Mouse (Mus musculus): ENCODE measurements around the gene Epb41l3. TPM values are rescaled to one million over a fixed set of nuclear protein-coding genes. Genes with fewer than 3 reads are reported as not detected.

The Epb41l3 gene
- total and polyA plus RNA-seq, 2 experiments from 2014 or later: 41.9 to 53.7 TPM

DNA sequence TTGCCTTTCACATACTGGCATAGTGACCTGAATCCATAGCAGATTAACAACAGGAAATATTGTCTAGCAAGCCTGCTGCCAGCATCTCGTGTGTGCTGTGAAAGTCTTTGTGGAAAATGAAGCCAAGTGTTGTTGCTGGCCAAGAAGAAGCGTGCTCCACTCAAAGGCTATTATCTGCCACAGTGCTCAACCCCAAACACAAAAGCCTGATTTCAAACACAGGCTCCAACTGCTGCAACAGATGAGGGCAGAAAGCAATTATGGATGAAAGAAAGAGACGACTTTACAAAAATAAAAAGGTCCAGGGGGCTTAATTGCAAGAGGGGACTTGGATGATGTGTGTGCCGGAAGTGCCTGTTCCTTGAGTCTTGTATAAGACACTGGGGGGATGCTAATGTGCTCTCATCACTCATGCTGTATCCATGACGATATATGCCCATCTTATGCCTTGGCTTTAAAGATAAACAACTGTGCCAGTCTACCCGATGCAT is 154.7 kb downstream of the Epb41l3 start:
- DNase-seq (ENCODE audit: low spot score): no peak
- no peak overlapping the region for H3K4me2 ChIP-seq (ENCODE audit: low read depth, low read length)
- TF ChIP-seq CTCF (IDR thresholded peaks at IDR 0.05; ENCODE audit: low read depth) (no peak), EP300 (IDR thresholded peaks at IDR 0.05; ENCODE audit: low read depth) (no peak)
- no peaks in the 10 kb centered on the region for H3K9me3 ChIP-seq (replicated peaks; ENCODE audit: control insufficient read depth, low read length)
- ATAC-seq (ENCODE audit: insufficient read depth, low read depth): no peak
- H3K27me3 ChIP-seq (ENCODE audit: control insufficient read depth, insufficient read depth, low read length): no peaks in the 10 kb centered on the region
- H3K4me3 ChIP-seq (ENCODE audit: low read depth, low read length): no peak overlapping the region
- H3K9ac ChIP-seq (replicated peaks; ENCODE audit: low read depth, low read length): no peak overlapping the region
- 54% methylated on average over 6 of the region's 6 CpGs for WGBS
- H3K27ac ChIP-seq (ENCODE audit: low read depth): no peak overlapping the region
- H3K36me3 ChIP-seq (replicated peaks; ENCODE audit: control insufficient read depth, insufficient read depth, low read length): no peaks in the 10 kb centered on the region
- H3K4me1 ChIP-seq (ENCODE audit: control insufficient read depth, insufficient read depth): peaks cover 7% of the 10 kb centered on the region

DNA sequence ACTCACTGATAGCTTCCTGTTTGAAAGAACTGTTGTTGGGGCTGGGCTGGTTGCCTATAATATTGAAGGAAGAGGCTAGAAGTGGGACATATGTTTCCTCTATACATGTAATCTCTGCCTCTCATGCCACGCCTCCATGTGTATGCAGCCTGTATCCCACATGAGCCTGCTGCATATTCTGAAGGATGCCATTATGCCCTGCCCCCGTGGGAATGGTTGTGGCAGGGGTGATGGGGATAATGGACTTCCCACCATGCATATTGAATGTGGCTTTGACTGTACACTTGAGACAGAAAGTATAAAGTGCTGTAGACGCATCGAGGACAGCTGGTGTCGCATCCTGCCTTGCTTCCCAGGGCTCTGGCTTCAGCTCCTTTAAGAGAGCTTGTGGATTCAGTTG is 155.9 kb downstream of the Epb41l3 start:
- H3K36me3 ChIP-seq (replicated peaks; ENCODE audit: control insufficient read depth, insufficient read depth, low read length): no peaks in the 10 kb centered on the region

DNA sequence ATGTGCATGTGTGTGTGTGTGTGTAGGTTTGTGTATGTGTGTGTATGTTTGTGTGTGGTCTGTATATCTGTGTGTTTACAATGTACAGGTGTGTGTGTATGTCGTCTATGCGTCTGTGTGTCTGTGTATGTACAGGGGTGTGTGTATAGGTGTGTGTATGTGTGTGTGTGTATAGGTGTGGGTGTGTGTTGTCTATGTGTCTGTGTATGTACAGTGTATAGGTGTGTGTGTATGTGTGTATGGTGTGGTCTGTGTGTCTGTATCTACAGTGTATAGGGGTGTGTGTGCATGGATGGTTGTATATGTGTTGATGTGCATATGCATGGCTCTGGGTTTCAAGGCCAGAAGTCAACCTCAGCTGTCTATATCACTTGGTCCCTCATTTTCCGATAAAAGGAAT is 161.7 kb downstream of the Epb41l3 start:
- TF ChIP-seq EP300 (IDR thresholded peaks at IDR 0.05; ENCODE audit: low read depth) (no peak), CTCF (IDR thresholded peaks at IDR 0.05; ENCODE audit: low read depth) (no peak)
- Histone ChIP-seq H3K36me3 (replicated peaks; ENCODE audit: control insufficient read depth, insufficient read depth, low read length) (peaks cover 18% of the 10 kb centered on the region; the same call in 1 of the 2 replicates), H3K4me1 (ENCODE audit: control insufficient read depth, insufficient read depth) (no peaks in the 10 kb centered on the region), H3K9me3 (replicated peaks; ENCODE audit: control insufficient read depth, low read length) (no peaks in the 10 kb centered on the region), H3K9ac (replicated peaks; ENCODE audit: low read depth, low read length) (no peak overlapping the region), H3K4me3 (ENCODE audit: low read depth, low read length) (no peak overlapping the region), H3K4me2 (ENCODE audit: low read depth, low read length) (no peak overlapping the region), H3K27ac (ENCODE audit: low read depth) (no peak overlapping the region), H3K27me3 (ENCODE audit: control insufficient read depth, insufficient read depth, low read length) (no peaks in the 10 kb centered on the region)
- ATAC-seq (ENCODE audit: insufficient read depth, low read depth): no peak
- WGBS: 96% methylated on average over 3 of the region's 3 CpGs
- DNase-seq (ENCODE audit: low spot score): no peak

More for the DNA sequence above, 155.9 kb downstream of the Epb41l3 start:
- DNase-seq (ENCODE audit: low spot score): no peak
- peaks cover 7% of the 10 kb centered on the region for H3K4me1 ChIP-seq (ENCODE audit: control insufficient read depth, insufficient read depth)
- H3K4me2 ChIP-seq (ENCODE audit: low read depth, low read length): no peak overlapping the region
- no peak overlapping the region for H3K9ac ChIP-seq (replicated peaks; ENCODE audit: low read depth, low read length)
- H3K9me3 ChIP-seq (replicated peaks; ENCODE audit: control insufficient read depth, low read length): no peaks in the 10 kb centered on the region
- H3K4me3 ChIP-seq (ENCODE audit: low read depth, low read length): no peak overlapping the region
- 83% methylated on average over 5 of the region's 5 CpGs for WGBS
- H3K27me3 ChIP-seq (ENCODE audit: control insufficient read depth, insufficient read depth, low read length): no peaks in the 10 kb centered on the region
- H3K27ac ChIP-seq (ENCODE audit: low read depth): no peak overlapping the region
- TF ChIP-seq EP300 (IDR thresholded peaks at IDR 0.05; ENCODE audit: low read depth): no peak
- TF ChIP-seq CTCF (IDR thresholded peaks at IDR 0.05; ENCODE audit: low read depth): no peak
- no peak for ATAC-seq (ENCODE audit: insufficient read depth, low read depth)

DNA sequence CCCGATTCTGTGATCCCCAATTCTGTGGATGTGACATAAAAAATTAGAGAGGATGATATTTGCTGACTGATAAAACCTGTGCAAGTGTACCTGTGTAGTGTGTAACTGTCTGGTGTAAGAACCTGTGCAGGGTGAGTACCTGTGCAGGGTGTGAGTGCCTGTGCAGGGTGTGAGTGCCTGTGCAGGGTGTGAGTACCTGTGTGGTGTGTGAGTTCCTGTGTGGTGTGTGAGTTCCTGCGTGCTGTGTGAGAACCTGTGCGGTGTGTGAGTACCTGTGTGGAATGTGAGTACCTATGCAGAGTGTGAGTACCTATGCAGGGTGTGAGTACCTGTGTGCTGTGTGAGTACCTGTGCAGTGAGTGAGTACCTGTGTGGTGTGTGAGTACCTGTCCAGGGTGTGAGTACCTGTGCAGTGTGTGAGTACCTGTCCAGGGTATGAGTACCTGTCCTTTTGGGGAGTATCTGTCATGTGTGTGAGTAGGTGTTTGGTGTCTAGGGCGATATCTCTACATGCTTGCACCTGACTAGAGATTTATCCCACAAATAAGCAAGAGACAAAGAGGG is 163.4 kb downstream of the Epb41l3 start:
- peaks cover 22% of the 10 kb centered on the region for H3K36me3 ChIP-seq (replicated peaks; ENCODE audit: control insufficient read depth, insufficient read depth, low read length)
- DNase-seq (ENCODE audit: low spot score) (no peak), ATAC-seq (ENCODE audit: insufficient read depth, low read depth) (no peak)
- H3K4me1 ChIP-seq (ENCODE audit: control insufficient read depth, insufficient read depth): no peaks in the 10 kb centered on the region
- H3K4me2 ChIP-seq (ENCODE audit: low read depth, low read length): no peak overlapping the region
- no peak overlapping the region for H3K27ac ChIP-seq (ENCODE audit: low read depth)
- no peak overlapping the region for H3K4me3 ChIP-seq (ENCODE audit: low read depth, low read length)
- 92% methylated on average over 4 of the region's 4 CpGs for WGBS
- no peaks in the 10 kb centered on the region for H3K27me3 ChIP-seq (ENCODE audit: control insufficient read depth, insufficient read depth, low read length)
- H3K9ac ChIP-seq (replicated peaks; ENCODE audit: low read depth, low read length): no peak overlapping the region
- H3K9me3 ChIP-seq (replicated peaks; ENCODE audit: control insufficient read depth, low read length): no peaks in the 10 kb centered on the region
- no peak for TF ChIP-seq EP300 (IDR thresholded peaks at IDR 0.05; ENCODE audit: low read depth)
- TF ChIP-seq CTCF (IDR thresholded peaks at IDR 0.05; ENCODE audit: low read depth): no peak

DNA sequence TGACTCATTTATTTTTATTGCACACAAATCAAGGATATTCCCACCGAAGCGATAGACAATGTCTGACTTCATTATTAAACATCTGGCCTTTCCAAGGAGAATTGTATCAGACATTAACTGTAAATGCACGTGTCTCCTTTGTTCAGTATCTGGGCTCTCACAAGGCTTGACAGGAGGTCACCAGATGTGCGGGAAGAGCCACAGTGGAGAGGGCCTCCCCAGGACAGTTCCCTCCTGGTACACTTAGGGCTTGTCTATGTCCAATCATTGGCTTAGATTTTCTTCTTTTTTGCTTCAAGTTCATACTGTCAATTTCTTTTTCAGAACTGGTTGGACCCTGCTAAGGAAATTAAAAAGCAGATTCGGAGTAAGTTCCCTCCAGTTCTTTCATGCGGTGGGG is 163.9 kb downstream of the Epb41l3 start:
- WGBS: 89% methylated on average over 6 of the region's 6 CpGs
- TF ChIP-seq CTCF (IDR thresholded peaks at IDR 0.05; ENCODE audit: low read depth) (no peak), EP300 (IDR thresholded peaks at IDR 0.05; ENCODE audit: low read depth) (no peak)
- no peak for DNase-seq (ENCODE audit: low spot score)
- no peak overlapping the region for H3K27ac ChIP-seq (ENCODE audit: low read depth)
- no peaks in the 10 kb centered on the region for H3K27me3 ChIP-seq (ENCODE audit: control insufficient read depth, insufficient read depth, low read length)
- H3K4me1 ChIP-seq (ENCODE audit: control insufficient read depth, insufficient read depth): no peaks in the 10 kb centered on the region
- no peak overlapping the region for H3K9ac ChIP-seq (replicated peaks; ENCODE audit: low read depth, low read length)
- H3K9me3 ChIP-seq (replicated peaks; ENCODE audit: control insufficient read depth, low read length): no peaks in the 10 kb centered on the region
- H3K36me3 ChIP-seq (replicated peaks; ENCODE audit: control insufficient read depth, insufficient read depth, low read length): peaks cover 22% of the 10 kb centered on the region
- no peak overlapping the region for H3K4me2 ChIP-seq (ENCODE audit: low read depth, low read length)
- H3K4me3 ChIP-seq (ENCODE audit: low read depth, low read length): no peak overlapping the region
- no peak for ATAC-seq (ENCODE audit: insufficient read depth, low read depth)

DNA sequence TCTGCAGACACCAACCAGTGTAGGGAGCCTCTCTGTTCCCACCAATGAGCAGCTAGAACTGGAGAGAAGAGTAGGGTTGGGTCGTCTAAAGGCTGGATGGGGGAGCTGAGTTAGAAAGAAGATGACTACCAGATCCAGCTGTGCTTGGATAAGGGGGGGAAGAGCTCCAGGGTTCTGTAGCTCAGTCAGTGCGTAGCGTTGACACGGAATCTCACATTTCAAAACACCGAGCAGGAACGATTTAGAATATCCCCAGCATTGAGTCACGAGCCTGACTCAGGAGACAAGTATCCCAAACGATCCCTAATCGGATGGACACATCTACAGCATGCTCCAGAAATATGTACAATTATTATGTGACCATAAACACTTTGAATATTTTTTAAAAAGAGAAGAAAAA is 180.4 kb downstream of the Epb41l3 start:
- Histone ChIP-seq H3K4me1 (ENCODE audit: control insufficient read depth, insufficient read depth) (no peaks in the 10 kb centered on the region), H3K27me3 (ENCODE audit: control insufficient read depth, insufficient read depth, low read length) (no peaks in the 10 kb centered on the region), H3K27ac (ENCODE audit: low read depth) (no peak overlapping the region), H3K9ac (replicated peaks; ENCODE audit: low read depth, low read length) (no peak overlapping the region), H3K36me3 (replicated peaks; ENCODE audit: control insufficient read depth, insufficient read depth, low read length) (peaks cover 21% of the 10 kb centered on the region), H3K4me3 (ENCODE audit: low read depth, low read length) (no peak overlapping the region), H3K9me3 (replicated peaks; ENCODE audit: control insufficient read depth, low read length) (no peaks in the 10 kb centered on the region), H3K4me2 (ENCODE audit: low read depth, low read length) (no peak overlapping the region)
- ATAC-seq (ENCODE audit: insufficient read depth, low read depth): no peak
- DNase-seq (ENCODE audit: low spot score): no peak
- 78% methylated on average over 9 of the region's 9 CpGs for WGBS
- TF ChIP-seq EP300 (IDR thresholded peaks at IDR 0.05; ENCODE audit: low read depth): no peak
- no peak for TF ChIP-seq CTCF (IDR thresholded peaks at IDR 0.05; ENCODE audit: low read depth)

All from heart, postnatal 0 days (tissue).